Mouse (Mus musculus): ENCODE results near the gene Srf. TPM values are rescaled to one million over a fixed set of nuclear protein-coding genes. Genes with fewer than 3 reads are reported as not detected.

Gene Srf
- polyA plus RNA-seq (2011; ENCODE audit: insufficient read depth, insufficient read length, low read depth, missing spikeins) = 40.5 and 42.0 TPM in 2 replicates

DNA sequence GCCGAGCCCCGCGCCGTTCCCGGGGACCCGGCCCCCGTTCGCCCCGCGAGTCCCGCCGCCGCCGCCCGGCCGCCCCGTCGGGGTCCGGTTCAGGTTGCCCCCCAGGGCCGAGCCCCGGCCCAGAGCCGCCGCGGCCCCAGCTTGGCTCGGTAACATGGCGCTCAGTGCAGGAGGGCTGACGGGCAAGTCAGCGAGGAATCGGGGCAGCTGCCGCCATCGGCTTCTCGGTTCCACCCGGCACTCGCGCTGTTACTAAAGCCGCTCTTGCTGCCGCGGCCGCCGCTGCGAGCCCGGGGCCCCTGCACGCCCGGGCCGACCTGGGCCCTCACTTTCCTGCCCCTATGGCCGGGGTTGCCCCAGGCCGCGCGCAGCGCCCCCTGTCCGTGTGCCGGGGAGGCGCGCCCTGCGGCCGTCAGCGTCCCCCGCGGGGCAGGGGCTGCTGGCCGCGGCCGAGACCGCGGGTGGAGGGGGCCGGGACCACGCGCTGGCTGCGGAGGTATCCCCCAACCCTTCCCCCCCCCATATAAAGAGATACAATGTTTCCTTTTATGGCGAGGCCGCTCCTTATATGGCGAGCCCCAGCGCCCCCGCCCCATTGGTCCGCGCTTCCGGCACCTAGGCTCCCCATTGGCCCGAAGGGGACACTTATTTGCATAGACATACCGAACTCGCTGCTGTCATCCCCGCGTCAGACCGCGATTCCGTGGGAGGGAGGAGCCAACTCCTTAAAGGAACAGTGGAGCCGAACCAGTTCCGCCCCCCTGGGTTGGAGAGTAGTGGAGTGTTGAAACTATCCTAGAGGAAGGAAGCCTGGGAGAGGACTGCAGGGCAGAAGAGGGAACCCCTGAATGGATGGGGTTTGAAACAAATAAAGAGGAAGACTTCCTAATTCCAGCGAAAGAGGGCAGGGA is at the start of gene Srf:
Srf (minus strand) TSS at position 503 of the 911 bp plus-strand sequence.
- H3K36me3 ChIP-seq (ENCODE audit: control insufficient read depth, insufficient read depth, low read length, poor library complexity, severe bottlenecking) = no peaks in the 10 kb centered on the region
- TF ChIP-seq POLR2A (IDR thresholded peaks at IDR 0.05; ENCODE audit: insufficient read depth, low read length) = no peak
- TF ChIP-seq CTCF (IDR thresholded peaks at IDR 0.05; ENCODE audit: low read depth, low read length) = no peak
- no peak for TF ChIP-seq EP300 (IDR thresholded peaks at IDR 0.05; ENCODE audit: insufficient read depth, low read depth, low read length)
- peak within 1 kb of the TSS; percentile 98 for H3K9ac ChIP-seq (ENCODE audit: low read depth, poor library complexity, severe bottlenecking)
- H3K27me3 ChIP-seq (ENCODE audit: control insufficient read depth, insufficient read depth, low read length, poor library complexity, severe bottlenecking) = no peaks in the 10 kb centered on the region
- H3K27ac ChIP-seq (ENCODE audit: insufficient read depth, low read length) = 0 out of 2 replicates have a peak within 1 kb of the TSS, but pooled peaks have one; percentile 2
- peaks cover 3% of the 10 kb centered on the region for H3K4me1 ChIP-seq (ENCODE audit: control insufficient read depth, insufficient read depth, low read length)
- peak within 1 kb of the TSS; percentile 84 for H3K4me3 ChIP-seq (ENCODE audit: low read depth, low read length)
- H3K9me3 ChIP-seq (replicated peaks; ENCODE audit: control insufficient read depth, insufficient read depth, low read length, poor library complexity, severe bottlenecking) = no peaks in the 10 kb centered on the region

DNA sequence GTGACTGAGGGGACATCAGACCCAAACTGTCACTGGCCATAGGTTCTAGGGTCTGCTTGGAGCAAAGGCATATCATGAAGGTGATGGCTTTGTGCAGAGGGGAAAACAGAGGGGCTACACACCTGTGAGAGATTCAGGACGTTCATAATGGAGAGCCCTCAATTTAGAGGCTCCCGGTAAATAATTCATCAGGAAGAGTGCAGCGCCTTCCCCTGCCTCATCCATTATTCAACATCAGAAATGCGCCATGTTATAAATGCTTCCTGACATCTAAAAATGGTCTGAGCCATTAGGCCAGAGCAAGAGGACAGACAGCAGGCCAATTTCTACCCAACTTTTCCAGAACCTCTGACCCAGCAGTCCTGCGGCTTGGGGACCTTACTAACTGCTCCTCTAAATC is 49.2 kb upstream of the Srf start:
- Histone ChIP-seq H3K9me3 (replicated peaks; ENCODE audit: control insufficient read depth, insufficient read depth, low read length, poor library complexity, severe bottlenecking) (no peaks in the 10 kb centered on the region), H3K4me3 (ENCODE audit: low read depth, low read length) (no peak overlapping the region), H3K27me3 (ENCODE audit: control insufficient read depth, insufficient read depth, low read length, poor library complexity, severe bottlenecking) (no peaks in the 10 kb centered on the region), H3K4me1 (ENCODE audit: control insufficient read depth, insufficient read depth, low read length) (peaks cover 5% of the 10 kb centered on the region), H3K9ac (ENCODE audit: low read depth, poor library complexity, severe bottlenecking) (no peak overlapping the region), H3K27ac (ENCODE audit: insufficient read depth, low read length) (no peak overlapping the region), H3K36me3 (ENCODE audit: control insufficient read depth, insufficient read depth, low read length, poor library complexity, severe bottlenecking) (no peaks in the 10 kb centered on the region)
- TF ChIP-seq CTCF (IDR thresholded peaks at IDR 0.05; ENCODE audit: low read depth, low read length) (no peak), POLR2A (IDR thresholded peaks at IDR 0.05; ENCODE audit: insufficient read depth, low read length) (no peak), EP300 (IDR thresholded peaks at IDR 0.05; ENCODE audit: insufficient read depth, low read depth, low read length) (no peak)

DNA sequence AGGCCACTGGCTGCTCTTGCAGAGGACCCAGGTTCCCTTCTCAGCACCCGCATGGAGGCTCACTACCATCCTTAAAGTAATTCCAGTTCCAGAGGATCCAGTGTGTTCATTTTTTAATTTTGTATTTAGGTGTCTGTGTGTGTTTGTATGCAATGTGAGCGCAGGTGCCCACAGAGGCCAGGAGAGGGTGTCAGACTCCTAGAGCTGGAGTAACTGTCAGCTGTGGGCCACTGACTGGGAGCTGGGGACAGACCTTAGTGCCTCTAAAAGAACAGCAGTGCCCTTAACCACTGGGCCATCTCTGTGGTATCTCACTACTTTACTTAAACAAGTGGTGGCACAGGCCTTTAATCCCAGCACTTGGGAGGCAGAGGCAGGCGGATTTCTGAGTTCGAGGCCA is 47.3 kb upstream of the Srf start:
- H3K36me3 ChIP-seq (ENCODE audit: control insufficient read depth, insufficient read depth, low read length, poor library complexity, severe bottlenecking) = no peaks in the 10 kb centered on the region
- no peak overlapping the region for H3K4me3 ChIP-seq (ENCODE audit: low read depth, low read length)
- TF ChIP-seq CTCF (IDR thresholded peaks at IDR 0.05; ENCODE audit: low read depth, low read length) (peak; percentile 56), EP300 (IDR thresholded peaks at IDR 0.05; ENCODE audit: insufficient read depth, low read depth, low read length) (no peak)
- H3K27me3 ChIP-seq (ENCODE audit: control insufficient read depth, insufficient read depth, low read length, poor library complexity, severe bottlenecking) = no peaks in the 10 kb centered on the region
- no peak overlapping the region for H3K9ac ChIP-seq (ENCODE audit: low read depth, poor library complexity, severe bottlenecking)
- H3K9me3 ChIP-seq (replicated peaks; ENCODE audit: control insufficient read depth, insufficient read depth, low read length, poor library complexity, severe bottlenecking) = no peaks in the 10 kb centered on the region
- peaks cover 5% of the 10 kb centered on the region for H3K4me1 ChIP-seq (ENCODE audit: control insufficient read depth, insufficient read depth, low read length)
- no peak overlapping the region for H3K27ac ChIP-seq (ENCODE audit: insufficient read depth, low read length)

DNA sequence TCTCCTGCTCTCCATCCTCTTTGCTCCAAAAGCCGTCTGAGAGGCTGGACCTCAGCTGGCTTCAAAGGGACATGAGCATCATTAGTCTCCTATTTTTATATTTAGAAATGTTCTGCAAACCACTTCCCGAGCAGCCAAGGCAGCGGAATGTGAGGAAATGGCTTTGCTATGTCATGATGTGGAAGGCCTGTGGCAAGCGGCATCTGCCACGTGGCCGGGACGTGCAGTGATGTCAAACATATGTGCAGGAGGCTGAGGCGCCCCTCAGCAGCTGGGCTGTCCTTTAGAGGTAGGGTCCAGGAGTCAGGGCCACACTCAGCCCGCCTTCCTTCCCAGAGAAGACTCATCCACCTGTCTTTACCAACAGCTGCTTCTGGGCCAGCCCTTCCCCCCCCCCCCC is 46.2 kb upstream of the Srf start:
- Histone ChIP-seq H3K27ac (ENCODE audit: insufficient read depth, low read length) (0 out of 2 replicates have a peak overlapping the region, but pooled peaks have one; percentile 18), H3K9ac (ENCODE audit: low read depth, poor library complexity, severe bottlenecking) (peak overlapping the region; percentile 42; the same call in 1 of the 2 replicates), H3K9me3 (replicated peaks; ENCODE audit: control insufficient read depth, insufficient read depth, low read length, poor library complexity, severe bottlenecking) (no peaks in the 10 kb centered on the region), H3K36me3 (ENCODE audit: control insufficient read depth, insufficient read depth, low read length, poor library complexity, severe bottlenecking) (no peaks in the 10 kb centered on the region), H3K4me1 (ENCODE audit: control insufficient read depth, insufficient read depth, low read length) (peaks cover 4% of the 10 kb centered on the region), H3K27me3 (ENCODE audit: control insufficient read depth, insufficient read depth, low read length, poor library complexity, severe bottlenecking) (no peaks in the 10 kb centered on the region), H3K4me3 (ENCODE audit: low read depth, low read length) (no peak overlapping the region)
- TF ChIP-seq POLR2A (IDR thresholded peaks at IDR 0.05; ENCODE audit: insufficient read depth, low read length) = no peak
- no peak for TF ChIP-seq CTCF (IDR thresholded peaks at IDR 0.05; ENCODE audit: low read depth, low read length)
- no peak for TF ChIP-seq EP300 (IDR thresholded peaks at IDR 0.05; ENCODE audit: insufficient read depth, low read depth, low read length)

DNA sequence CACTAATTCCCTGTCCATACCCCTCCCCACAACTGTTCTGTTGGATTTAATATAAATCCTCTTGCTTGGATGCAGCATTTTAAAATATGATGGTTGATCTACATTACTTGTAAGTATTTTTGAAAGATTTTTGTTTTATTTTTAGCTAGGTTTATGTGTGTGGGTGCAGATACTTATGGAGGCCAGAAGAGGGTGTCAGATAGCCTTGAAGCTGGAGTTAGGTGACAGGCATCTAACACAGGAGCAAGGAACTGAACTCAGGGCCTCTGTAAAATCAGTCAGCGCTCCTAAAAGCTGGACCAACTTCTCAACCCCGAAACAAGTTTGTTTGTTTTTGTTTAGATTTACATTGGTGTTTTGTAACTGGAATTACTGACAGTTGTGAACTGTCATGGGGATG is 44.6 kb upstream of the Srf start:
- no peak overlapping the region for H3K4me3 ChIP-seq (ENCODE audit: low read depth, low read length)
- H3K4me1 ChIP-seq (ENCODE audit: control insufficient read depth, insufficient read depth, low read length) = peaks cover 8% of the 10 kb centered on the region
- H3K9ac ChIP-seq (ENCODE audit: low read depth, poor library complexity, severe bottlenecking) = no peak overlapping the region
- no peak for TF ChIP-seq POLR2A (IDR thresholded peaks at IDR 0.05; ENCODE audit: insufficient read depth, low read length)
- no peak for TF ChIP-seq EP300 (IDR thresholded peaks at IDR 0.05; ENCODE audit: insufficient read depth, low read depth, low read length)
- TF ChIP-seq CTCF (IDR thresholded peaks at IDR 0.05; ENCODE audit: low read depth, low read length) = no peak
- no peaks in the 10 kb centered on the region for H3K36me3 ChIP-seq (ENCODE audit: control insufficient read depth, insufficient read depth, low read length, poor library complexity, severe bottlenecking)
- H3K27ac ChIP-seq (ENCODE audit: insufficient read depth, low read length) = 0 out of 2 replicates have a peak overlapping the region, but pooled peaks have one; percentile 64
- no peaks in the 10 kb centered on the region for H3K9me3 ChIP-seq (replicated peaks; ENCODE audit: control insufficient read depth, insufficient read depth, low read length, poor library complexity, severe bottlenecking)
- H3K27me3 ChIP-seq (ENCODE audit: control insufficient read depth, insufficient read depth, low read length, poor library complexity, severe bottlenecking) = no peaks in the 10 kb centered on the region

DNA sequence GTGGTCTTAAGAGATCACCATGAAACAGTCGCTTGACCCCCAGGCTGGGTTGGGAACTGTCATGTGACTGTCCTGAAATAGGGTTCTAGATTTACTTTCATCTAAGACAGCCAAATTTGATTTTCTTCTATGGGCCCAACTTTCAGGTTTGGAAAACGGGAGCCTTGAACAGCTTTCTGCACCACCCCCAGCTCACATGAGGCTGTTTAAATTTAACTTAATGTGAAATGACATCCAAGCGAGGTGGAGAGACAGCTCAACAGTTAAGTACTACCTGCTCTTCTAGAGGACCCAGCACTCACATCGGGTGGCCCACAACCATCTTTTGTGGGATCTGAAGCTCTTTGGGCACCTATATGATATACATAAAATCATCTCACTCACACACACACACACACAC is 43.0 kb upstream of the Srf start:
- TF ChIP-seq EP300 (IDR thresholded peaks at IDR 0.05; ENCODE audit: insufficient read depth, low read depth, low read length) (no peak), CTCF (IDR thresholded peaks at IDR 0.05; ENCODE audit: low read depth, low read length) (no peak), POLR2A (IDR thresholded peaks at IDR 0.05; ENCODE audit: insufficient read depth, low read length) (no peak)
- Histone ChIP-seq H3K4me3 (ENCODE audit: low read depth, low read length) (no peak overlapping the region), H3K27ac (ENCODE audit: insufficient read depth, low read length) (no peak overlapping the region), H3K4me1 (ENCODE audit: control insufficient read depth, insufficient read depth, low read length) (peaks cover 8% of the 10 kb centered on the region), H3K27me3 (ENCODE audit: control insufficient read depth, insufficient read depth, low read length, poor library complexity, severe bottlenecking) (no peaks in the 10 kb centered on the region), H3K9ac (ENCODE audit: low read depth, poor library complexity, severe bottlenecking) (no peak overlapping the region), H3K9me3 (replicated peaks; ENCODE audit: control insufficient read depth, insufficient read depth, low read length, poor library complexity, severe bottlenecking) (no peaks in the 10 kb centered on the region), H3K36me3 (ENCODE audit: control insufficient read depth, insufficient read depth, low read length, poor library complexity, severe bottlenecking) (no peaks in the 10 kb centered on the region)
